Mouse (Mus musculus) hindbrain, embryonic 13.5 days (tissue): Measurements from ENCODE around the gene Pex6. TPM values are rescaled to one million over a fixed set of nuclear protein-coding genes. Genes with fewer than 3 reads are reported as not detected.
"Not testable (repeated sequence)": the region's sequence is repeated elsewhere in the genome, so short reads cannot be mapped to it uniquely, and the experiment has no call there.

ENCODE experiments used
- ATAC-seq: fragments of 200-750 bp; cut with Nextera tagmentation; 2 replicates; pipeline ENCODE4 v1.8.0; 2017; ENCODE audit warnings: moderate TSS enrichment; ENCODE audit not compliant: low FRiP score
- H3K27ac ChIP-seq: fragments of 300-500 bp; sonication (generic); 2 replicates; pipeline ENCODE4 v1.5.1; 2015; ENCODE audit warnings: inconsistent platforms, mild to moderate bottlenecking, moderate library complexity
- H3K27me3 ChIP-seq: fragments of 300-500 bp; sonication (generic); 2 replicates; pipeline ENCODE4 v1.6.1; 2015; ENCODE audit warnings: mild to moderate bottlenecking, inconsistent platforms
- H3K36me3 ChIP-seq: fragments of 300-500 bp; sonication (generic); 2 replicates; pipeline ENCODE4 v1.6.1; 2015; ENCODE audit warnings: mild to moderate bottlenecking, inconsistent platforms
- H3K4me1 ChIP-seq: fragments of 300-500 bp; sonication (generic); replicated peaks from 2 replicates; pipeline ENCODE4 v1.6.1; 2015; ENCODE audit warnings: inconsistent platforms
- H3K4me2 ChIP-seq: fragments of 300-500 bp; sonication (generic); 2 replicates; pipeline ENCODE4 v1.6.1; 2015; ENCODE audit warnings: inconsistent platforms, mild to moderate bottlenecking, moderate library complexity
- H3K4me3 ChIP-seq: fragments of 300-500 bp; sonication (generic); 2 replicates; pipeline ENCODE4 v1.5.1; 2015; ENCODE audit warnings: mild to moderate bottlenecking, inconsistent platforms
- H3K9ac ChIP-seq: fragments of 300-500 bp; sonication (generic); 2 replicates; pipeline ENCODE4 v1.6.1; 2015; ENCODE audit warnings: mild to moderate bottlenecking, inconsistent platforms
- H3K9me3 ChIP-seq: fragments of 300-500 bp; sonication (generic); 2 replicates; pipeline ENCODE4 v1.6.1; 2016; ENCODE audit warnings: inconsistent platforms
- WGBS: fragments of 180-500 bp; shearing (Covaris S2); methylation state at CpG from one replicate; pipeline ENCODE4 v1.1.7; 2015; 5-methylcytosine and 5-hydroxymethylcytosine counted together
- polyA plus RNA-seq: library from polyadenylated mRNA; unstranded; fragments of >200 nt; fragmentation: Nextera tagmentation; extraction: Ambion mirVana; gene quantifications from 2 replicates; pipeline ENCODE4 v1.2.1, GENCODE M21; 2015

Gene Pex6
- polyA plus RNA-seq, 1 experiment from 2014 or later, result 24.7 TPM

- Histone ChIP-seq H3K9ac (no peak overlapping the region), H3K36me3 (peaks cover 38% of the 10 kb centered on the region), H3K4me1 (peaks cover 19% of the 10 kb centered on the region), H3K9me3 (no peaks in the 10 kb centered on the region), H3K27me3 (no peaks in the 10 kb centered on the region), H3K4me2 (no peak overlapping the region), H3K27ac (no peak overlapping the region), H3K4me3 (no peak overlapping the region)
- ATAC-seq, result no peak
- 88% methylated on average over 2 of the region's 2 CpGs for WGBS
These were observed 36.5 kb downstream of the Pex6 start for GRCm38 (mm10) chr17:46747806-46748205.

DNA sequence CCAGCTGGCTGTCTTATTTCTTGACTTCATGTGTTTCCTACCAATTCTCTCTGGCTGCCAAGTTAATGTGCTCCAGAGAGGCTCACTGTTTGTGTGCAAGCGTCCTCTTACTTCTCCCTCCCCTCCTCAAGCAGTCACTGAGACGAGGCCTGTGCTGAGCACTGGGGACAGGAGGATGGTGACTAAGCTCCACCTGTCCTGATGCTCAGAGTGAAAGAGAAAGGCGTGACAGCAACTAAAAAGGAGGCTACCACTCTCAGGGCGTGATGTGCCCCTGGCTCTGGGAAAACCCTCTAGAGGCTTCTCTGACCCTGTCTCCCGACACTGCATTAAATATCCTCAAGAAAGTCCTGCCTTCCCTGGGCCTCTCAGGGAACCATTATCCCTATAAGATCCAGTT lies 38.0 kb downstream of the Pex6 start:
- Histone ChIP-seq H3K36me3 (peaks cover 23% of the 10 kb centered on the region), H3K4me1 (peaks cover 22% of the 10 kb centered on the region), H3K27ac (no peak overlapping the region), H3K4me2 (no peak overlapping the region), H3K9me3 (no peaks in the 10 kb centered on the region), H3K4me3 (no peak overlapping the region), H3K27me3 (no peaks in the 10 kb centered on the region), H3K9ac (no peak overlapping the region)
- 95% methylated on average over 5 of the region's 5 CpGs for WGBS
- ATAC-seq, result no peak

- Histone ChIP-seq H3K9me3 (no peaks in the 10 kb centered on the region), H3K4me2 (peak overlapping the region; percentile 75), H3K9ac (peak overlapping the region; percentile 80), H3K4me3 (peak overlapping the region; percentile 63; the same call in 1 of the 2 replicates), H3K36me3 (peaks cover 19% of the 10 kb centered on the region), H3K4me1 (peaks cover 22% of the 10 kb centered on the region), H3K27ac (peak overlapping the region; percentile 85; the same call in 1 of the 2 replicates), H3K27me3 (no peaks in the 10 kb centered on the region)
- 93% methylated on average over 4 of the region's 4 CpGs for WGBS
- no peak for ATAC-seq
These were observed 39.3 kb downstream of the Pex6 start for GRCm38 (mm10) chr17:46750580-46750979.

GRCm38 (mm10) chr17:46751056-46751793 lies 40.0 kb downstream of the Pex6 start:
- Histone ChIP-seq H3K36me3 (peaks cover 12% of the 10 kb centered on the region), H3K4me3 (peak overlapping the region; percentile 63), H3K27me3 (no peaks in the 10 kb centered on the region), H3K27ac (peak overlapping the region; percentile 85), H3K9me3 (no peaks in the 10 kb centered on the region), H3K9ac (peak overlapping the region; percentile 80), H3K4me2 (peak overlapping the region; percentile 75), H3K4me1 (peaks cover 22% of the 10 kb centered on the region)
- 30% methylated on average over 16 of the region's 16 CpGs for whole genome bisulfite sequencing
- no peak; the same call in 1 of the 2 replicates for ATAC-seq

- Histone ChIP-seq H3K9me3 (no peaks in the 10 kb centered on the region), H3K27ac (peak within 1 kb of the TSS; percentile 85), H3K4me2 (peak within 1 kb of the TSS; percentile 75), H3K9ac (peak within 1 kb of the TSS; percentile 80), H3K4me3 (peak within 1 kb of the TSS; percentile 63), H3K36me3 (peaks cover 5% of the 10 kb centered on the region; the same call in 1 of the 2 replicates), H3K4me1 (peaks cover 22% of the 10 kb centered on the region), H3K27me3 (no peaks in the 10 kb centered on the region)
- ATAC-seq, result peak; percentile 99
- under 1% methylated on average over 54 of the region's 58 CpGs for WGBS
These were observed 40.7 kb downstream of the Pex6 start, which contains the start of gene Cnpy3 for GRCm38 (mm10) chr17:46751794-46752556. Gene Cnpy3 (minus strand): TSS chr17:46752214.

- Histone ChIP-seq H3K4me1 (no peaks in the 10 kb centered on the region), H3K9ac (no peak overlapping the region), H3K27me3 (no peaks in the 10 kb centered on the region), H3K9me3 (no peaks in the 10 kb centered on the region), H3K4me3 (no peak overlapping the region), H3K4me2 (no peak overlapping the region), H3K36me3 (no peaks in the 10 kb centered on the region), H3K27ac (no peak overlapping the region)
- ATAC-seq, result no peak
- 83% methylated on average over 12 of the region's 12 CpGs for WGBS
These were observed 47.5 kb downstream of the Pex6 start for GRCm38 (mm10) chr17:46758753-46759152.

DNA sequence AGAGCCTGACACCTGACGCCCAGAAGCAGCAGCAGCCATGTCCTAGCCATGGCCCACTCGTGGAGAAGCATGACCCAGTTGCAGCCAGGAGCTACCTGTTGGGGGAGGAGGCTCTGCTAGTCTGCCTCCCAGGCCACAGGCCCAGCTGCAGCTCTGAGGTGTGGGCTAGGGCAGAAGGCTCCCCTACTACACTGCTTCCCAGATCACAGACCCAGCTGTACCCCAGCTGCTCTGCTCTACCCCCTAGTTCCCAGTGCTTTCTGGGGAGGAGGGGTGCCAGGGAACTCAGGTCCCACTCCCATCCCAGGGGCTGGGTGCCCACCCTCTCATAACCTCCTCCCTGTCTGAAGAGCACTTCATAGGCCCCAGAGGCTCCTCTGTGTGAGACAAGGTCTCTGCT lies 52.3 kb downstream of the Pex6 start, which contains the start of gene Ptcra:
TSS of gene Ptcra (minus strand) at position 169 of the 400 bp plus-strand sequence.
- Histone ChIP-seq H3K9me3 (no peaks in the 10 kb centered on the region), H3K4me2 (no peak within 1 kb of the TSS), H3K9ac (no peak within 1 kb of the TSS), H3K27ac (no peak within 1 kb of the TSS), H3K4me1 (no peaks in the 10 kb centered on the region), H3K27me3 (0 out of 2 replicates have a peak, but pooled peaks cover 2% of the 10 kb centered on the region), H3K36me3 (no peaks in the 10 kb centered on the region), H3K4me3 (no peak within 1 kb of the TSS)
- WGBS, result 50% methylated on average over 2 of the region's 2 CpGs
- no peak for ATAC-seq

DNA sequence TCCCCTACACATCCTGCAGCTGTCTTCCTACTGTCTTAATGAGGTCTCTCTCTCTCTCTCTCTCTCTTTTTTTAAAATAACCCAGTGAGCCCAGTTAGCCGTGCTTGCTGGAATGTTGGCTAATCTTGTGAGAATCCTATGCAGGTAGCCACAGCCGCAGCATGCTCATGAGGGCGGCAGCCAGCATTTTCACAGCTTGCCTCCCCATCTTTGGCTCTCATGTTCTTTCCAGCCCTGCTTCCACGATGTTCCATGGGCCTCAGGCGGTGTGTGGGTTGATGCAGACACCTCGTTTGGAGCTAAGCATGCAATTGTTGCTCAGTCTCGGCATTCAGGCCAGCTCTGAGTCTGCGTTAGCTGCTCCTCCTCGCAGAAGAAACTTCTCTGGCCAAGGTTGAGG lies 53.7 kb downstream of the Pex6 start:
- not testable (repeated sequence) for H3K4me1 ChIP-seq, H3K36me3 ChIP-seq, H3K4me2 ChIP-seq, ATAC-seq, H3K9ac ChIP-seq, H3K27ac ChIP-seq, H3K27me3 ChIP-seq, H3K9me3 ChIP-seq, H3K4me3 ChIP-seq
- whole genome bisulfite sequencing, result 75% methylated on average over 9 of the region's 9 CpGs

DNA sequence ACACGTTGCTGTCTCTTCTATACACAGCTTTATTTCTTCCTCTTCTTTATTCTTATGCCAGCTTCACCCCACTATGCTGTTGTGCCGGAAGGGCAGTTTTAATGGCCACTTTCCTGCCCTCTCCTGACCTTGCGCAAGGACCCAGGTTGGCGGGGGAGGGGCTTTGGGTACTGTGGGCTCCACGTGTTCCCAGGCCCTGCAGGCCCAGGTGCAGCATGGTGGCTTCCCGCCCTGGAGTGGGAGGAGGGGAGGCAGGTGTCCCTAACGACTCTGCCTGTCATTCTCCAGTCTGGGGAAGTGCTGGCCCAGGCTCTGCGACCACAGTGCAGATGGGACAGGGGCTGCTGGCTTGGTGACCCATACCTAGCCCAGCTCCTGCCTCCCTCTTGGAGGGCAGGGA lies 56.6 kb downstream of the Pex6 start:
- Histone ChIP-seq H3K9ac (no peak overlapping the region; the same call in 1 of the 2 replicates), H3K9me3 (no peaks in the 10 kb centered on the region), H3K27me3 (0 out of 2 replicates have a peak, but pooled peaks cover 2% of the 10 kb centered on the region), H3K4me3 (no peak overlapping the region), H3K4me1 (peaks cover 7% of the 10 kb centered on the region), H3K27ac (no peak overlapping the region), H3K36me3 (no peaks in the 10 kb centered on the region), H3K4me2 (no peak overlapping the region)
- WGBS, result 61% methylated on average over 8 of the region's 8 CpGs
- no peak for ATAC-seq

DNA sequence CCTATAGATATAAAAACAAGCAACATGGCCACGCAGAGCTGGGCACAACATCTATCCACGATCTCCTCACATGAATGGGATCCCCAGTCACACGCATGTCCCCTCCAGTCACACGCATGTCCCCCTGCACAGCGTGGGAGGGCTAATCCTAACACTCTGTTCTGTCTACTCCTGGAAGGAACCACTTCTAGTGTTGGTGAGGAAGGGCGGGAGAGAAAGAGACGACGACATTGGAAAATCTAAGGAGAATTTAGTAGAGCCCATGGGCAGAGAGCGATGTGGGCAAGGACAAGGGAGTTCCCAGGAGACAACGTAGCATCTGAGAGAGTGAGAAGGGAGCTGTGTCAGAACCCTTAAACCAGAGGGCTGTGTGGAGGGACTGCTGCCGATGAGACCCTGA lies 59.3 kb downstream of the Pex6 start:
- ATAC-seq, result no peak
- Histone ChIP-seq H3K9me3 (no peaks in the 10 kb centered on the region), H3K27ac (no peak overlapping the region), H3K36me3 (peaks cover 15% of the 10 kb centered on the region), H3K27me3 (no peaks in the 10 kb centered on the region), H3K4me3 (no peak overlapping the region), H3K4me1 (peaks cover 20% of the 10 kb centered on the region), H3K9ac (no peak overlapping the region), H3K4me2 (no peak overlapping the region)
- 92% methylated on average over 11 of the region's 11 CpGs for WGBS

- Histone ChIP-seq H3K27ac (no peak overlapping the region), H3K4me2 (no peak overlapping the region), H3K4me1 (peaks cover 20% of the 10 kb centered on the region), H3K9me3 (no peaks in the 10 kb centered on the region), H3K9ac (no peak overlapping the region), H3K36me3 (peaks cover 20% of the 10 kb centered on the region), H3K4me3 (no peak overlapping the region), H3K27me3 (no peaks in the 10 kb centered on the region)
- 84% methylated on average over 4 of the region's 4 CpGs for WGBS
- ATAC-seq, result no peak
These were observed 59.8 kb downstream of the Pex6 start for GRCm38 (mm10) chr17:46771025-46771424.

DNA sequence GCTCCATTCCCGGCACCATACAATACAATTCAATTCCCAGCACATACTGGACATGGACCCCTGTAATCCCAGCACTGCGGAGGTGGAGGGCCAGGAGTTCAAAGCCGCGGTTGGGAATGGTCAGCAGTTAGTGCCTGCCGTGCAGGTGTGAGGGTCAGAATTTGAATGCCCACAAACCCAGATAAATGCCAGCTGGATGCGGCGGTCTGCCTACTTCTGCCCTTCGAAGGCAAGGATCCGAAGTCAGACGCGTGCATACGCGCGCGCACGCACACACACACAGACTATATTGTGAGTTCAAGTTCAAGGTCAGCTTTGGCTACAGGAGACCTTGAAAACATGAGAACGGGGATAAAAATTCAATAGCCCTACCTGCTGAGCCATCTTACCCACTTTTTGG lies 60.4 kb downstream of the Pex6 start:
- WGBS, result 71% methylated on average over 17 of the region's 17 CpGs
- Histone ChIP-seq H3K4me3 (peak overlapping the region; percentile 83), H3K4me1 (peaks cover 20% of the 10 kb centered on the region), H3K4me2 (peak overlapping the region; percentile 95), H3K27me3 (no peaks in the 10 kb centered on the region), H3K9ac (peak overlapping the region; percentile 85; the same call in 1 of the 2 replicates), H3K27ac (peak overlapping the region; percentile 80), H3K9me3 (no peaks in the 10 kb centered on the region), H3K36me3 (peaks cover 26% of the 10 kb centered on the region)
- ATAC-seq, result no peak
